Mouse (Mus musculus) kidney, postnatal 36 days (tissue): ENCODE measurements around the gene Lin28a.

ENCODE experiments used
- DNase-seq, 2 experiments: peaks; one replicate each; pipeline ENCODE4 v3.0.0; 2021 to 2022; ENCODE audit warnings: mixed read lengths in 2 of 2

Lin28a gene

DNA sequence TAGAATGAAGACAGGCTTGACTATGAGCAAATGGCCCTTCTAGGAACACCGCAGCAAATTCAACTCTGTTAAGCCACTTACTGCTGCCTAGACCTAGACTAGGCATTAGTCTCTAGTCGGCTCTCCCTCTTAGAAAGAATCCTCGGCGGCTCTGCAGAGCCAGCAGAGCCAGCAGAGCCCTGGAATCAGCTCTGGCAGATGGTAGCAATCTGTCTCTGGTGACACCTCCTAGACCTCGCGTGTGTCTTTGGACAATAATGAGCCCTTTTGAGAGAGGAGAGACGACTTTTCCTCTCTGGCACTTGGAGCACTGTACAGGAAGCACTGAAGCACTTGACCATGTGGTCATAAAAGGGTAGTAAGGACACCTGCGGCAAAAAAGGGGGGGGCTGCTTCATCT, 46.9 kb downstream of the Lin28a start:
- no peak for DNase-seq

DNA sequence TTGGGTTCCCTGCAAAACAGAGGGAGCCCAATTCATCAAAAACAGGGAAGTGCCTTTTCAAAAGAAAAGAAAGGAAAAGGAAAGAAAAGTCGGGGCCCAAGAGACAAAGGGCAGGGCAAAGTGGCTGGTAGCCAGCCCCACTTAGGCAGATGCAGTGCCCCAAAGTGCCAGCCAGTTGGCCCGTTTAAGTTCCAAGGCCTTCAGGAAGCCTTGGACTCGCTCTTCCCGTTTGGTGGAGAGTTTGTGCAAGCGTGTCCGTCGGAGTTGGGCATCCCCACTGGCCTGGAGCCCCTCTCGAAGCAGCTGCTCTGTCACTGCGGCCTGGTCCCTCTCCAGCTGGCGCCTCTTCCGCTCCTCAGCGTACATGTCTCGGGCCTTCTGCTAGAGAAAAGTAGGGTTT, 47.8 kb downstream of the Lin28a start:
- DNase-seq = no peak

DNA sequence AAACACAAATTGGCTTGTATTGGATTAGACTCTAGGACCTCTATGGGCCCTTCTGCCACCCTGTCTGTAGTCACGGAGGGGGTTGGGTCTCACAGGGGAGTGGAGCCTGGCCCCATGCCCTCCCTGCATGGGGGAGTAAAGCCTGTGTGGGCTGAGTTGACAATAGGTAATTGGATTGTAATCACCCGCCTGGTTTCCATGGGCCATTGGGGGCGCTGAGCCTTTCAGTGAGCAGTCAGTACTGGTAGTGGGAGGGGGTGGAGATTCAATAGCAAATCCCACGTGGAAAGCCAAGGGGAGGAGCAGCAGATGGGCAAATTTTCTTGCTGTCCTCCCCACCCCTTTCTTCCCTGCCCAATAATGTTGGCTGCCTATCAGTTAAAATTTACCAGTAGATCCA, 48.4 kb downstream of the Lin28a start:
- no peak for DNase-seq

DNA sequence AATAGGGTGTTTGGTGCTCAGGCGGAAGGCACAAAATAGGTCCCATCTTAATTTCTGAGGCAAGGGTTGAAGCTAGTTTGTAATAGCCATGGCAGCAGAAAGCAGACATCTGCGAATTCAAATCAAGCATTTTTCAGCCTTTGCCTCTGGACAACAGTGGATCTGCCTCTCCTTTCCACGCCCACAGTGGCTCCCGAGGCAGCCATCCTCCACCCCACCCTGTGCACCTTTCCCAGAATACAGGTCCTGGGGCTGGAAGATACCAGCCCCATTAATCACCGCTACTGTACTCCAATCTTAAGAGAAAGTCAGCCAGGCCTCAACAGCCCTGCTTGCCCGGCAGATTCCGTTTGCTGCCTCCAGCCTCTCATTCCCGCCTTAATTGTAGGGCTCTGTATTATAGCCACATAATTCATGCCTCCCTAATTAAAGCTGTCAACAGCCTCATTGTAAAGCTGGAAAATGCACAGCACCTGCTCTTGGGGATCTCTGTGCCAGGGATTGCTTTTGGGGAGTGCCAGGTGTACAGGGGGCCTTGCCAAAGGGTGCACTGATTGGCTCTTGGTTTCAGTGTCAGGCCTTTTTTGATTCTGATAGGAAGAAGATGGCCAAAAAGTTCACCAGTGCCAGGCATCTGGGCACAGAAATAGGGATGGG, 49.4 kb downstream of the Lin28a start:
- DNase-seq = no peak

DNA sequence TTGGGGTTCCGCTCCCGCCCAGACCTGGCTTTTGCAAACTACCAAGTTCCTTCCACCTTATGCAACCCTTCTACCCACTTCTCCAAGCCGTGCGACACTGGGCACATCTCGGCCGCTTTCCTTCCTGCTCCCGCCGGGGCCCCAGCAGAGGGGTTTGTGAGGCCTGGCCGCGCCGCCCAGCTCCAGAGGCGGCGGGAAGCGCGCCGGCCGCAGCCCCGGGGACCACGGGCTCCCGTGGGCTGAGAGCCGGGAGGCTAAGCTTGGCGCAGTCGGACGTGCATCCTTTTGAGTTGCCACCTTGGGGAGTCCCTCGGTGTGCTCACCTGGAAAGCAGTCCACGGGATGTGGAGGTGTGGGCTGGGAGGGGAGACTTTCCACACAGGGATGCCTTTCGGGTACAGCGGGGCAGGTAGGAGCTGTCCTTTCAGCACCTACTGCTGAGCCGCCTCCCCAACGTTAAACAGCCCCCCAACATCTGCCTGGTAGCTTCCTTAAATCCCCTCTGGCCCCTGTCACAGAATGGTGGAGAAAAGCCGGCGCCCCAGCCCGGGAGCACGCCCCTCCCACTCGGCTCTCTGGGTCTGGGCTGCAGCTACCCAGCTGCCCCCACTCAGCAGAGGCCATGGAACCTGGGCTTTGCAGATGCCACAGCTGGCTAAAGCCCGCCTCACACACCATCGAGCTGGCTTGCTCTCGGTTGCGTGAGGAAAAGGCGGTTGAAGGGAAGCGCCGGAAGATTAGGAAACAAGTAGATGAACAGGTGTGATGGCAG, 50.3 kb downstream of the Lin28a start, which contains the start of gene Hmgn2:
Gene Hmgn2 (minus strand): TSS at position 501 of the 772 bp plus-strand sequence.
- DNase-seq = peak; percentile 29 to 65

DNA sequence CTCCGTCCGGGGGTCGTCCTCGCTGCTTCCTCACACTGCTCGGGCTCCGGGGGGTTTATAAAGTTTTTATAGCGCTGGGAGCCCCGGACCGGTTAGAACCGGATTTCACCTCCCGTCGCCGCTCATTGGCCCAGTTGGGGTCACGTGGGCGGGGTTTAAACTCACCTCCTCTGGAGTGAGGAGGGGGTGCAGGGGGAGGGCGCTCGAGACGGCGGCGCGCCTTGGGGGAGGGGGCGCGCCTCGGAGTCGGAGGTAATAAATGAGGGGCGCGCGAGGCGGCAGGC, 50.8 kb downstream of the Lin28a start:
- peak; percentile 94 to 95 for DNase-seq

DNA sequence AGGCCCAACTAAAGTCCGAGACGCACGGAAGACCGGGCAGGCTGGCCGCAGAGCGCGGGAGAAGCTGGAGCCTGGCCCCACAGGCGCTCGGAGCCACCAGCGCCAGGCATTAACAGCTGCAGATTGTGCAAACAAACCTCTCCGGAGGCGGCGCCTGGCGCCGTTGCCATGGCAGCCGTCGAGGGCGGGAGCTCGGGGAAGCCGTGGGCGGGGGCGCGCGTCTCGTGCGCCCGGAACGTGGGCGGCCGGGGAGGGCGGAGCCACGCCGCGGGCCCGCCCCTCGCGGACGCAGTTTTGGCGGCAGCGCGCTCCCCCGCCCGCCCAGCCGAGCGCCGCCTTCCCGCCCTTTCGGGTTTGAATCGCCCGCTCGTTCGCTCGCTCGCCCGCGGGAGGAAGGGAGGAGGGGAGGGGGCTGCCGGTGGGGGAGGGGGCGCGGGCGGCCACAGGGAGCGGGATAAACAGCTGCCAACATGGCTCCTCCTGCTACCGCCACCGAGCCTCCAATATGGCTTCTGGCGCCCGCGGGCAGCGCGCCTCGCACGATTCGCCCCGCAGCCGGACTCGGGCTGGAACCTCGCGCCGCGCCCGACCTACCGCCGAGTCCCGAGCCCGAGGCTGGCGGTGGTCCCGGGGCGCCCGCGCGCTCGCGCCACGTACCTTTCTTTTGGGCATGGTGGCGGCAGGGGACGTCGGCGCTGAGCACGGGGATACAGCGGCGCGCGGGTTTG, 51.3 kb downstream of the Lin28a start:
- peak; percentile 97 to 99 for DNase-seq

DNA sequence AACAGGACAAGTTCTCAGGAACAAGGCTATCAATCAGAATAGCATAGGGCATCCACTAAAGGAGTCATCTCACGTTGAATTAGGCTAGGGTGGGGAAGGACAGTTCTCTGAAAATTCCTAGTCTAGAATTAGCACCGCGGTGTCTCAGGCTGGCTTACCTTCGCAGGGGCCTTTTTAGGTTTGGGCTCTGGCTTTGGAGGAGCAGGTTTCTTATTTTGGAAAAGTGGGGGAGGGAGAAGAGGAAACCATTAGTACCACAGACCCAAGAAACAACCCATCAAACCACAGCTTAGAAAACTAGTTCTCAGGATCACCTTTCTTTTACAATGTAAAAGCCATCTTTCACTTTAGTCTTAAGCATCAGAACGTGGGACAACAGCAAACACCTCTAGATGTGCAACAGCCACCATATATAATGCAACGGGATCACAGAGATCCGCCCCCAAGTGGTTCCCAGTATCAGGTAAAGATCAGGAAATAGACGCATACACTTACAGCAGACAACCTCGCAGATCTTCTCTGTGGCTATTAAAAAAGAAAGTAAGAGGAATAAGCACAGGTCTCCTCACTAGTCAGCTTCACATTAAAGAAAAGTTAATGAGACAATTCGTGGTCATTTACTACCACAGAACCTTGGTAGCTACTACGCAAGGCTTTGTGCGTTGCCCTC, 52.2 kb downstream of the Lin28a start:
- no peak for DNase-seq

DNA sequence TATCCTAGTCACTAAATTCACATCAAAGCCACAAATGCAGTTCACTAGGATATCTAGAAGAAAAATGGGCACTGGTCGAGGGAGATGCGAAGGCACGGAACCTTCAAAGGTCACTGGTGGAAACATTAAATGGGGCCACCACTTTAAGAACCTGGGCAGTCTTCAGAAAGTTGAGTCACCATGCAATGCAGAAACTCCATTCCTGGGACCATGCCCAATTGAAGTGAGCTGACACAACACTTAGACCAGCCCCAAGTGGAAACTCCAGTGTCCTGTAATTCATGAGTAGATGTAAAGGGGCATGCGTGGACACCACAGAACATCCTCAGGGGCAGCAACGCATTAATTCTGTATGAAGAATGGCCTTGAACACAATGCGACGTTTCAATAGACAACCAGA, 56.1 kb downstream of the Lin28a start:
- DNase-seq = no peak

DNA sequence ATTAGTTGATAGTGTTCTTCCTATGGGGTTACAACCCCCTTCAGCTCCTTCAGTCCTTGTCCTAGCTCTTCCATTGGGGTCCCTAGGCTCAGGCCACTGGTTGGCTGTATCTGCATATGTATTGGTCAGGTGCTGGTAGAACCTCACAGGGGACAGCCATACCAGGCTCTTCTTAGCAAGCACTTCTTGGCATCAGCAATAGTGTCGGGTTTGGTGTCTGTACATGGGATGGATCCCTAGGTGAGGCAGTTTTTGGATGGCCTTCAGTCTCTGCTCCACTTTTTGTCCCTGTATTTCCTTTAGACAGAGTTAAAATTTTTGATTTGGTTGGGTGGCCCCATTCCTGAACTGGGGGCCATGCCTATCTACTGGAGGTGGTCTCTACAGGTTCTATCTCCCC, 59.8 kb downstream of the Lin28a start:
- DNase-seq = no peak

DNA sequence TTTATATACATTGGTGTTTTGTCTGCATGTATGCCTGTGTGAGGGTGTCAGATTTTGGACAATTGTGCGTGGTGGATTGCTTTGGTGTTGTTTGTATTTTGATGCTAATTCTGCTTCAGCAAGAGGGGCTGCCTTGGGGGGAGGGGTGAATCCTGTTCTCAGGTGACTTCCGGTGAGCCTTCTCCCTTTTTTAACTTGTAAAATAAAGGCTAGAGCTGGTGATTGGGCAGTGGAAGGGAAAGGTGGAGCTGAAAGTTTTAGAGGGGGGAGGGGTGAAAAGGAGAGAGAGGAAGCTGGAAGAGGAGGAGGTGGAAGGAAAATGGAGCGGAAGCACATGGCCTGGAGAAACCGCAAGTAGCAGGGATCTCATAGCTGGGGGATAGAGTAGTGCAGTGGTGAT, 62.3 kb downstream of the Lin28a start:
- DNase-seq = no peak
